Mouse (Mus musculus): ENCODE measurements around the gene Slmap. TPM values are rescaled to one million over a fixed set of nuclear protein-coding genes. Genes with fewer than 3 reads are reported as not detected.
A peak's percentile ranks its signal among the peaks of the same experiment; 100 is the strongest.

Slmap gene
- polyA plus RNA-seq, 1 experiment from 2014 or later, result 14.9 TPM

DNA sequence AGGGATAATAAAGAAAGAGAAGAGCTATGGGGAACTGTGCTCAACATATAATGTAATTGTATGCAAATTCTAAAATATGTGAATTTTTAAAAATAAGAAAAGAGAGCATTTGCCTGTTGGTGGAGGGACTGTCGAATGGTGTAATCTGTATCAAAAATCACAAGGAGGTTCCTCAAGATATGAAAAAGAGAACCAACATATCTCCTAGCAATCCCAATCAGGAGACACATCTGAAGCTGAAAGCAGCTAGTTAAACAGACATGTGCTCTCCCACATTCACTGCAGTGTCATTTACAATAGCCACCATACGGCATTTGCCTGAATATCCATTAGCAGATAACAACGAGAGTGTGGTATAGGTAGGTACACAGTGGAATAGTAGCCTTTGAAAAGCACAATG is 18.1 kb upstream of the Slmap start:
- ATAC-seq (replicated peaks), result no peak
- no peak overlapping the region for H3K9ac ChIP-seq (replicated peaks)
- no peaks in the 10 kb centered on the region for H3K4me1 ChIP-seq
- no peak overlapping the region for H3K4me3 ChIP-seq
- H3K27me3 ChIP-seq, result no peaks in the 10 kb centered on the region
- no peak overlapping the region for H3K4me2 ChIP-seq (replicated peaks)
- H3K9me3 ChIP-seq, result no peaks in the 10 kb centered on the region
- H3K27ac ChIP-seq (replicated peaks), result no peak overlapping the region
- H3K36me3 ChIP-seq, result no peaks in the 10 kb centered on the region
- WGBS, result 83% methylated on average over 3 of the region's 3 CpGs

DNA sequence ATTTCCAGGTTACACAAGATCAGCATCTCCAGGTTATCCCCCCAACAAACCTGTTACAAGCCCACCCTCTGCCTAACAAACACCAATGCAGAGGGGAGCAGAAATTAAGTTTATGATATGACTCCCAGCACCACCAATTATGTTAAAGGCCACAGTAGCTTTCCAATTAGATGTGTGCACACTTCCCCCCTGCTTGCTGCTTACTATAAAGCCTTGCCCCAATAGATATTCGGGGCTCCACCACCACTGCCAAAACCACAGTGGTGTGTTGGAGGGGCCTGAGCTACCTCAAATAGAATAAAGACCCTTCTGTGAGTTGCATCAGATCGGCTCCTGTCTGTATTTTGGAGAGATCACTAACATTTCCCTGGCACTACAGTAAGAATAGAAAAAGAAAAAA is 17.7 kb upstream of the Slmap start:
- Histone ChIP-seq H3K9ac (replicated peaks) (no peak overlapping the region), H3K4me2 (replicated peaks) (no peak overlapping the region), H3K4me1 (no peaks in the 10 kb centered on the region), H3K27ac (replicated peaks) (no peak overlapping the region), H3K9me3 (no peaks in the 10 kb centered on the region), H3K4me3 (no peak overlapping the region), H3K36me3 (no peaks in the 10 kb centered on the region), H3K27me3 (no peaks in the 10 kb centered on the region)
- ATAC-seq (replicated peaks), result no peak
- WGBS, result 86% methylated on average over 2 of the region's 2 CpGs

DNA sequence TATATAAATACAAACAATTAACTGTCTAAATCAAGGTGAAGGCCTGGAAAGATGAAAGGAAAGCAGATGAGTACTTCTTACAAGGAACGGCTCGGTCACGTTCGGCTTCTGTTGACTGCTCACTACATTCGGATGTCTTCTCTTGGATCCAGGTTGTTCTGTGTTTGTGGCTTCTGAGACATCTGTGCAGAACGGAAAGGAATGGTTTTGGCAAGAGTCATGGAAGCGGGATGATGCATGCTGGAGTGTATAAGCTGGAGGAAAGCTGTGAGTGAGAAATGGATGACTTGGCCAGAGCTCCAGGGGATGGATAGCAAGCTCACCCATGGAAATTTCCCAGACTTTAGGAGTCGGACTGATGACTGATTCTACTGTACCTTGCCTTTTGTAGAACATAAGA is 16.0 kb upstream of the Slmap start:
- ATAC-seq (replicated peaks), result no peak
- no peak overlapping the region for H3K27ac ChIP-seq (replicated peaks)
- no peaks in the 10 kb centered on the region for H3K9me3 ChIP-seq
- H3K4me1 ChIP-seq, result no peaks in the 10 kb centered on the region
- no peak overlapping the region for H3K4me2 ChIP-seq (replicated peaks)
- H3K27me3 ChIP-seq, result no peaks in the 10 kb centered on the region
- no peaks in the 10 kb centered on the region for H3K36me3 ChIP-seq
- 91% methylated on average over 8 of the region's 8 CpGs for WGBS
- no peak overlapping the region for H3K9ac ChIP-seq (replicated peaks)
- H3K4me3 ChIP-seq, result no peak overlapping the region

DNA sequence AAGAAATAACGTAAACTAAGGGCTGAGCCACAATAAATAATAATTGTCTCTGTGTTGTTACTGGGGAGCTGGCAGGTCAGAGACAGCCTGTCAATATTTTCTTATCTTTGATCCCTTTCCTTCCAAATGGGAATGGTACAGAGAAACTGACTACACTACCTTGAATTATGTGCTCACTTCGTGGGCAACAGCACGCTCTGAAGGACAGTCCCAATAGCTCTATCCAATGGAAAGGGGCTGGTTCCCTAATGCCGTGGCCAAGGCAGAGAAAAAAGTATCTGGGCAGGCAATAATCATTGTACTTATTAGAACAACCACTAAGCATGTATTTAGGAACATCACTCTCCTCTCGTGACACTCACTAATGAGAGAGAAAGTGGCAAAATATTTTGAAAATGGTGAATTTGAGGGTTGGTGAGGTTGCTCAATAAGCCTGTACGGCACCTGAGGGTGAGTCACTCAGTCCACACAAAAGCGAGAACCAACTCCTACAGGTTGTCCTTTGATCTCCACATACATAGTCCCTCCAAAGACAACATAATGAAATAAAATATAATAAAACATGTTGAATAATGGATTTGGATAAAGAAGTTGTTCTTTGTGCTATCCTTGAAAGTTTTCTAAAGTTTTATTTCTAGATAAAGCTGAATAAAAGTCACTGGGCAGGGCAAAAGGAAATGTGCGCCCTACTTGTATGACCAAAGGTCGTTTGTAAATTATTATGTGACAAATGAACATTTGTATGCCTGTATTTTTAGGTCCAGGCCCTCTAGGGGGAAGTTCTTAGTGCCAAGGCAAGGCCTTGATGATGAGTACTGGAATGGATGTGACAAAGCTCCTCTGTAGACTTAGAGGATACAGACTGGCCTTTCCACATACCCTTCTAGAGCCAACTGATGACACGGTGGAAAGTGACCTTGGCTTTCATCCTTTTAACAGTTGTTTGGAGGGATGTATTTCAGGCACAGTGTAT is 13.1 kb upstream of the Slmap start:
- Histone ChIP-seq H3K4me3 (no peak overlapping the region), H3K4me2 (replicated peaks) (no peak overlapping the region), H3K27me3 (no peaks in the 10 kb centered on the region), H3K4me1 (no peaks in the 10 kb centered on the region), H3K9me3 (no peaks in the 10 kb centered on the region), H3K27ac (replicated peaks) (no peak overlapping the region), H3K9ac (replicated peaks) (no peak overlapping the region), H3K36me3 (no peaks in the 10 kb centered on the region)
- ATAC-seq (replicated peaks), result no peak
- 81% methylated on average over 10 of the region's 10 CpGs for WGBS

DNA sequence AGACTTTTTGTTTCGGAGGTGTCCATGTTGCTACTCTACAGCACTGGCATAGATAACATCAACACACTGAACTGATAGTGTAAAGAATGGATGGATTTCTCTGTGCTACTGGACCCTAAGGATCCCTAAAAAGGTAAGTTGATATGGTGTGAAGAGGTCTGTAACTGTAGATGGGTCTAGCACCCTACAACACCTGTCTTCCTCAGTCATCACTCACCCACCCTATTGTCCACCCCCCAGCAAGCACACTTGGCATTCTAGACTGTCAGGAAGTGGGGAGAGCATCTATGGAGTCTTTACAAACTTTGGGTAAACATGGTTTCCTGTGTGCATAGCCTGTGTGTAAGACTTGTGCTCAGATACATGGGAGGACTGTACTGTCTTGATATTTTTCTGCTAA is 7.4 kb upstream of the Slmap start:
- Histone ChIP-seq H3K9me3 (no peaks in the 10 kb centered on the region), H3K4me3 (no peak overlapping the region), H3K27ac (replicated peaks) (no peak overlapping the region), H3K4me1 (no peaks in the 10 kb centered on the region), H3K36me3 (no peaks in the 10 kb centered on the region), H3K4me2 (replicated peaks) (no peak overlapping the region), H3K27me3 (no peaks in the 10 kb centered on the region), H3K9ac (replicated peaks) (no peak overlapping the region)
- no peak for ATAC-seq (replicated peaks)
- 95% methylated on average over 1 of the region's 1 CpGs for WGBS

DNA sequence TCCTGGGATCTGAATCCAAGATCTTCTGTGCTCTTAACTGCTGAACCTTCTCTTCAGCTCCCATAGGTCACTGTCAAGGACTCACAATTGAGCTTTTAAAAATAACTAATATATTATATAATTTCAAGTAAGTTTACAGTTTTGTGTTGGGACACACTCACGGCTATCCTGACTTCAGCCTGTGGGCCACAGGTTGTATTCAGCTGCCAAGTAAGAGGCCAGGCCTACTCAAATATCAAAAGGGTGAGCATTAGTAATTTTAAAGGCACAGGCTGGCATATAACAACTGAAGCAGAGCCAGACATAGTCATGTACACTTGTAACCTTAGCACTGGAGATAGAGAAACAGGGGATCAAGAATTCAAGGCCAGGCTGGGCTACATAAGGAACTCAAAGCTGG is 5.8 kb upstream of the Slmap start:
- ATAC-seq (replicated peaks), result no peak
- H3K9ac ChIP-seq (replicated peaks), result no peak overlapping the region
- WGBS, result 64% methylated on average over 1 of the region's 1 CpGs
- no peak overlapping the region for H3K4me2 ChIP-seq (replicated peaks)
- H3K4me3 ChIP-seq, result no peak overlapping the region
- no peak overlapping the region for H3K27ac ChIP-seq (replicated peaks)
- no peaks in the 10 kb centered on the region for H3K27me3 ChIP-seq
- H3K4me1 ChIP-seq, result no peaks in the 10 kb centered on the region
- H3K36me3 ChIP-seq, result no peaks in the 10 kb centered on the region
- no peaks in the 10 kb centered on the region for H3K9me3 ChIP-seq

DNA sequence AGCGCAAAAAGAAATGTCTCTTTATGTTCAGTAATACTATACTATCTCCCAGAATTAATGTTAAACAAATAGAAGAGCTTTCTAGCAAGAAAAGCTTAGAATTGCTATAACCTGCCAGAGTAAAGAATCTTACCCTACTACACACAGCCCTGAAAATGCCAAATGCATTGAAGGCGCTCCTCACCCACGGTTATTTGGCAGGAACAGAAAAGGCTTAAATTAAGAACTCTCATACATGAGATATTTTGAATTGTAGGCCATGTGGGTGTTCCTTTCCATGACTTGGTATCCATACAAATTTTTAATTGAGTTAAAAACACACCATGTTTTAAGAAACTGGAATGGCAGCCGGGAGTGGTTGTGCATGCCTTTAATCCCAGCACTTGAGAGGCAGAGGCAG is 4.5 kb upstream of the Slmap start:
- Histone ChIP-seq H3K27me3 (no peaks in the 10 kb centered on the region), H3K4me2 (replicated peaks) (no peak overlapping the region), H3K27ac (replicated peaks) (no peak overlapping the region), H3K9ac (replicated peaks) (no peak overlapping the region), H3K36me3 (no peaks in the 10 kb centered on the region), H3K4me3 (no peak overlapping the region), H3K9me3 (no peaks in the 10 kb centered on the region), H3K4me1 (no peaks in the 10 kb centered on the region)
- ATAC-seq (replicated peaks), result no peak
- WGBS, result 82% methylated on average over 4 of the region's 4 CpGs

DNA sequence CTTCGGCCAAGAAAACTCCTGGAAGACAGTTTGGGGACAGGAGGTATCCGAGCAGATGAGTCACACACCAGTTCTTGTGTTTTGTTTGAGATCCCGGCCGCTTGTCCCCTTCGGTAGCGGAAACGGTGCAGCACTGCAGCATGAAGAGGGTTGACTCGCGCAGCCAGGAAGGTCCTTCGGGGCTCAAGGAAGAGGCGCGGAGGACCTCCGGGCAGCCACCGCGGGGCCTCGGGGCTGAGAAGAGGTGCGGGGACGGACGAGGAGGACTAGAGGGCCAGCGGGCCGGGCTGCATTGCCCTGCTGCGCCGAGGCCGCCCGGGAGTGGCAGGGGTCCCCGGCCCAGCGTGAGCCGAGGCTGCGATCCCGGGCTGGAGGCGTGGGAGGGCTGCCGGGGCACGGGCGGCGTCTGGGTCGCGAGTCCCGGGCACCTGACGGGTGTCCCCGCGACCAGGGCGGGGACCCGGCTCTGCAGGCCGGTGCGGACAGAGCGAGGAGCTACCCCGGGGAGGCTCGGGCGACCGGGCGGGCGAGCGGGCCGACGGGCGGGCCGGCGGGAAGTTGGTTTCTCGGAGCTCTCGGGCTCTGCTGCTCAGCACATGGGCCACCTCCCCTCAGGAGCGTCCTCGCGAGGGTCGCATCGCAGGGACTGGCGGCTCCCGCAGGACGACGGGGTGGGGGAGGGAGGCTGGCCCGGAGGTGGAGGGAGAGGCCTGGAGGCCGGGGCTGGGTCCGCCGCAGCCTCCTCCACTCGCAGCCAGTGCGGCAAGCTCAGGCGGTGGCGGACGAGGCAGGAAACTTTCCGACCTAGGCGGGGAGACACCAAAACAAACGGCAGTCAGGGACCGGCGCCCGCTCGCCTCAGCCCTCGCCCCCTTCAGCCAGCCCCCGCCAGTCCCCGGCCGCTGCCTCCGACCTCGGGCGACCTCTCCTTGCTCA is 642 bp downstream of the Slmap start:
- WGBS, result under 1% methylated on average over 92 of the region's 92 CpGs
- H3K27ac ChIP-seq (replicated peaks), result peak overlapping the region; percentile 87
- peak; percentile 83 for ATAC-seq (replicated peaks)

DNA sequence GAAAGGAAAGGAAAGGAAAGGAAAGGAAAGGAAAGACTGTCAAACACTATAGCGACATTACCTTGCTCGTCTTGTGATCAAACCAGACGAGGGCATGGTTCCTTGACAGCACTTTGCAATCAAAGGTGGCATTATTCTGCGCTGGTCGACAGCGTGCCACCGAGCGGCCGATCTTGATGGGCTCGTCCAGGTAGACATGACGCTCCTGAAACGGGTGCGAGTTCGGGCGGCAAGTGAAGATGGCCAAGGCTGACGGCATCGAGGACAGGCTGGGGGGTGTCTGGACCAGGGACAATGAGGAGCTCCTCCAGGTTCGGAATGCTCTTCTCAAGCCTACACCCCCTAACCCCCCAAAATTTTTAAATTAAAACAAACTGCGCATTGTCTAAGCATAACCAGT is 1.5 kb downstream of the Slmap start:
- peaks cover 43% of the 10 kb centered on the region for H3K4me1 ChIP-seq
- no peaks in the 10 kb centered on the region for H3K27me3 ChIP-seq
- no peak overlapping the region for H3K27ac ChIP-seq (replicated peaks)
- H3K4me2 ChIP-seq (replicated peaks), result peak overlapping the region; percentile 92
- WGBS, result 22% methylated on average over 19 of the region's 19 CpGs
- no peaks in the 10 kb centered on the region for H3K36me3 ChIP-seq
- H3K4me3 ChIP-seq, result peak overlapping the region; percentile 98
- no peaks in the 10 kb centered on the region for H3K9me3 ChIP-seq
- ATAC-seq (replicated peaks), result no peak
- H3K9ac ChIP-seq (replicated peaks), result peak overlapping the region; percentile 89

More for the DNA sequence above, 642 bp downstream of the Slmap start:
- Histone ChIP-seq H3K27me3 (no peaks in the 10 kb centered on the region), H3K4me2 (replicated peaks) (peak overlapping the region; percentile 92), H3K9ac (replicated peaks) (peak overlapping the region; percentile 89), H3K36me3 (no peaks in the 10 kb centered on the region), H3K4me1 (peaks cover 42% of the 10 kb centered on the region), H3K9me3 (no peaks in the 10 kb centered on the region), H3K4me3 (peak overlapping the region; percentile 98)

DNA sequence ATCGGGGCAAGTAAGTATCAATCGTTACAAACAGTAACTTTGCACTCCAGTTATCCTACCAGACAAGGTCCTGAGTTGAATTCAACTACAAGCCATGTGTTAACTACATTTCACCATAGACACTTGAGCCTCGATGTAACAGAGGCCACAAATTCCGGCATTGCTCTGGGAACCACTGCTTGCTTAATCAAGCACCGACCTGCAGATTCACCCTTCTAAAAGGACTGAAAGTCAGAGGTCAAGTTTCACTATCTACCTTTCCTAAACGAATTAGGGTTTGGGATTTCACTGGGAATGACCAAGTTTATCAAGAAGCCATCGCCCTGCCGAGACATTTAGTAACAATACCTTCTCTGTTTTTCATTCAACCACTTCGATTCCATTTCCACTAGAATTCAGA is 2.0 kb downstream of the Slmap start:
- Histone ChIP-seq H3K27ac (replicated peaks) (no peak overlapping the region), H3K27me3 (no peaks in the 10 kb centered on the region), H3K9ac (replicated peaks) (peak overlapping the region; percentile 89), H3K4me1 (peaks cover 43% of the 10 kb centered on the region), H3K36me3 (no peaks in the 10 kb centered on the region), H3K4me3 (peak overlapping the region; percentile 98), H3K9me3 (no peaks in the 10 kb centered on the region), H3K4me2 (replicated peaks) (peak overlapping the region; percentile 92)
- 62% methylated on average over 9 of the region's 9 CpGs for WGBS
- ATAC-seq (replicated peaks), result no peak

DNA sequence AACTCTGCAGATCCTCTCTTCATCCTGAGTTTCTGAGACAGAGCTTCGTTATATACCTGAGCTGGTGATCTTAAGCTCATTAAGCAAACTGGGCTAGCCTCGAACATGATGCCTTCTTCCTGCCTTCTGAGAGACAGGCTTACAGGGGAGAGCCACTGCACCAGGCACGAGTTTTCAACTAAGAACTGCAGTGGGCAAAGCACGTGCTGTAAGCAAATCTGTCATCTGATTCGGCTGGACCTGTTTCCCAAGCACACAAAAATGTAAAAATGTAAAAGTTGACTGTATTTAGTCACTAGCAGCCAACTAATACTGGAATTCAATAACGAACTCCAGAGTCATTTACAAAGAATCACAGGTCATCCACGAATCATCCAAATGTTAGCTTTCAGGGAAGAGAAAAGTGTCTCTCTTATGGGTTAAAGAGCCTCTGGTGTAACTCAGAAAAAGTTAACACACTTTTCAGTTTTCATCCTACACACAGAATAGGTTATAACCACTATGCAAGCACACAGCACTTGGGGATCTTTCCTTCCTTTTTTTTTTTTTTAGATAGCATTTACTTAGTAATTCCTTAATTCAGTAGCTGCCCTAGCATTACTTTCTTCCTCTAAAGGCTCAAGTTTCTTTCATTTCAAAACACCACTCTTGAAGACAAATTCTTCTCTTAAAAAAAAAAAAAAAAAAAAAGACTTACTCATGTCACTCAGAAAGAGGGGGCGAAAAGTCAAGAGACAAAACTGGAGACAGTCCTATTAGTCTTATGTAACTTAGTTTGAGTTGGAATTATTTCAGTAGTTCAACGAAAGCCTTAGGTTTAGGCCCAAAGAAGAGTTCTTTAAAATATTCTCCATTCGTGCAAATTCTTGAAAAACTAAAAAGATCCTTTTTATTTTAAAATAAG is 3.1 kb downstream of the Slmap start:
- Histone ChIP-seq H3K9ac (replicated peaks) (no peak overlapping the region), H3K4me1 (peaks cover 43% of the 10 kb centered on the region), H3K27ac (replicated peaks) (no peak overlapping the region), H3K27me3 (no peaks in the 10 kb centered on the region), H3K9me3 (no peaks in the 10 kb centered on the region), H3K4me2 (replicated peaks) (peak overlapping the region; percentile 25; the same call in 1 of the 2 replicates), H3K4me3 (0 out of 2 replicates have a peak overlapping the region, but pooled peaks have one; percentile 5), H3K36me3 (no peaks in the 10 kb centered on the region)
- 74% methylated on average over 10 of the region's 10 CpGs for WGBS
- ATAC-seq (replicated peaks), result no peak
